Mouse (Mus musculus) G1E (cell line): ENCODE measurements at regions not wholly inside any gene's neighbourhood (a gene's known extent, or its start where the extent isn't known, plus 50 kb on each side); places are given as distances from the start of the nearest gene placed in this dataset.

ENCODE experiments used
- ATAC-seq: 2 replicates; pipeline ENCODE4 v1.8.0; 2016; ENCODE audit warnings: mild to moderate bottlenecking; ENCODE audit not compliant: insufficient number of reproducible peaks, poor library complexity, low FRiP score, severe bottlenecking; ENCODE audit errors: extremely low read depth
- DNase-seq: peaks from one replicate; pipeline ENCODE4 v3.0.0; 2012; ENCODE audit warnings: low spot score
- H3K27me3 ChIP-seq: 2 replicates; pipeline ENCODE4 v1.6.1; 2012; ENCODE audit warnings: mild to moderate bottlenecking, low read length, inconsistent platforms; ENCODE audit not compliant: insufficient read depth
- H3K36me3 ChIP-seq: replicated peaks from 2 replicates; pipeline ENCODE3; 2012; ENCODE audit warnings: mild to moderate bottlenecking, inconsistent platforms
- H3K4me1 ChIP-seq: 2 replicates; pipeline ENCODE4 v1.6.1; 2012; ENCODE audit warnings: low read depth, low read length, inconsistent platforms, mixed read lengths; ENCODE audit not compliant: insufficient read depth
- H3K4me3 ChIP-seq: 2 replicates; pipeline ENCODE4 v1.5.1; 2012; ENCODE audit warnings: low read depth, mild to moderate bottlenecking, inconsistent platforms, low read length, moderate library complexity, mixed read lengths
- H3K9me3 ChIP-seq: replicated peaks from 2 replicates; pipeline ENCODE4 v1.6.1; 2012; ENCODE audit warnings: inconsistent platforms
- CTCF ChIP-seq: IDR thresholded peaks from 2 replicates; pipeline ENCODE4 v1.5.1; 2012; ENCODE audit warnings: low read depth, low read length, inconsistent platforms, mixed read lengths
- GATA1 ChIP-seq: IDR thresholded peaks from 2 replicates; pipeline ENCODE4 v1.6.1; 2012; ENCODE audit warnings: borderline replicate concordance, low read length, inconsistent platforms, mixed read lengths
- GATA2 ChIP-seq: IDR thresholded peaks from 2 replicates; pipeline ENCODE4 v1.6.1; 2012; ENCODE audit warnings: low read depth, low read length, inconsistent platforms, borderline replicate concordance
- POLR2AphosphoS5 ChIP-seq: IDR thresholded peaks from 2 replicates; pipeline ENCODE4 v1.6.1; 2012; ENCODE audit warnings: low read depth, low read length, inconsistent platforms; ENCODE audit not compliant: insufficient replicate concordance
- TAL1 ChIP-seq: conservative IDR thresholded peaks from 2 replicates; pipeline ENCODE4 v1.6.1; 2012; ENCODE audit warnings: low read depth, low read length, inconsistent platforms, mixed read lengths

DNA sequence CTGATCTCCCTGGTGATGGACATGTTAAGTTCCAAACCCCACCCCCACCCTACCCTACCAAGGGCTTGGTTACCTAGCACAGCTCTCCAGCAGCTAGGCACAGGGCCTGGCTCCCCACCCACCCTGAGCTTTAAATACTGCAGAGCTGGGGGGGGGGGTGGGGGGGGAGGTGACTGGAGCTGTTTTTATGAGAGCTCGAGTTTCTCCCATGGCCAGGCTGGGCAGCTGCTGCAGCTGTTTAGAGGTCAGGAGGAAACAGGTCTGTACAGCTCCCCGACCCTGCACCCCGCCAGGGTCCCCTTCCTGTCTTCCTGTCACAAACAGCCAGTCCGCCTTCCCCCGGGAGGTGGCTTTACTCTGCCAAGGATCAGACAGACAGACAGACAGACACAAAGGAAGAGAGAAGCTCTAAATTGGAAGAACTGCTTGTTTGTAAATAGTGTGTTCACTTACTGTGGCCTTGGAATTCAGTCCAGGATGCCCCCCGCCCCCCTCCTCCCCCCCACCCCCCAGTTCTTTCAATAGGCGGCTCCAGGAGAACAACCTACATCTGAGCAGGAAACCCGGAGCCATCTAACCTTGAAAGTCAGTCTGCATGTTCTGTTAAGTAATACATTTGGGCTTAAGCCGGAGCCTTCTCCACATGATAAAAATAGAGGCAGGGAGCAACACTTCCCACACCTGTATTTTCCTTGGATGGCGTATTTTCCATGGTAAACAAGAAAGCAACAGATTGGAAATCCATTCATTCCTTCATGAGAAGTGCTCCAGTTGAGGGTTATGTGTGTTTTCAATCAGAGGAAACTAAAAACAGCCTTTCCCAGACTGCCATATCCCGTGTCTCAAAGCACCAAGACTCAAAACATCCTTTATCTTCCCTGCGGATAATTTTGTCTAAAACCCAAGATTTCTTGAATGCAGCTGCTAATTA, 67.8 kb upstream of the Hes1 start:
- no peak for ATAC-seq
- no peak overlapping the region for H3K4me3 ChIP-seq
- no peak for TF ChIP-seq TAL1
- TF ChIP-seq CTCF = no peak
- no peak for TF ChIP-seq GATA1
- no peak for TF ChIP-seq GATA2
- TF ChIP-seq POLR2AphosphoS5 = no peak
- H3K4me1 ChIP-seq = peaks cover 8% of the 10 kb centered on the region; the same call in 1 of the 2 replicates
- H3K9me3 ChIP-seq = no peaks in the 10 kb centered on the region
- H3K27me3 ChIP-seq = peaks cover 67% of the 10 kb centered on the region
- no peaks in the 10 kb centered on the region for H3K36me3 ChIP-seq
- DNase-seq = no peak

DNA sequence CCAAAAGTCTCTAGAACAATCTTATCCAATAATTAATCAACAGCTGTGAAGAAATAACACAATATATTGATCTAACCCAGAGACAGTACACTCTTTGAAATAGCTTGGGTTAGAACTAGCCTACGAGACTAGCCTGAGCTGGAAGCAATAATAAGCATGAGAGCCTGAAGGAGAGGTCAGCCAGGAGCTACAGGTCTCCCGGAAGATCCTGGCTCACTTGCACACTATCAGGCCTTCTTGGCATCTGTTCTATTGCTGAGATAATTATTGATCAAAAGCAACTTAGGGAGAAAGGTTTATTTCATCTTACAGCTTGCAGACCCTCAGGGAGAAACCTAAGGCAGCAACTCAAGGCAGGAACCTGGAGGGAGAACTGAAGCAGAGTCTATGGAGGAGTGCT, 64.0 kb upstream of the Hes1 start:
- no peaks in the 10 kb centered on the region for H3K9me3 ChIP-seq
- H3K4me1 ChIP-seq = peaks cover 16% of the 10 kb centered on the region; the same call in 1 of the 2 replicates
- no peak overlapping the region for H3K4me3 ChIP-seq
- no peak for TF ChIP-seq TAL1
- no peak for TF ChIP-seq GATA1
- no peak for TF ChIP-seq GATA2
- TF ChIP-seq POLR2AphosphoS5 = no peak
- no peak for TF ChIP-seq CTCF
- DNase-seq (no peak), ATAC-seq (no peak)
- no peaks in the 10 kb centered on the region for H3K36me3 ChIP-seq
- peaks cover 66% of the 10 kb centered on the region for H3K27me3 ChIP-seq

DNA sequence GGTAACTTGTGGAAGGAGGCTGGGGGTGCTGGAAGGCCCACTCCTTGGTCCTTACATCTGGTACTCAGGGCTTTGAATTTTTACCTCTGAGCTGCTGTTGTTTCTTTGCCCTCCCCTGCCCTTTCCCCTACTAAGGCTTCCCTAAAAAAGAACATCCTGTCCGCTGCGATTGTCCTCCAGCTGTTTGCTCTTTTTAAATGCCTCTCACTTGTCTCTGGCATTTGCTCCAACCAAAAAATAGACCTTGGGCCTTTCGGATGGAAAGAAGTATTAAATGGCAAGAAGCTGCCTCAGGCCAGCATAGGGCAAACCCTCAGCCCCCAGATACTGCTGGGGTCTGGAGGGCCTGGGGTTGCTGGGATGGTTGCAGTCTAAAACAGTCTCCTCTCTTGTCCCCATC, 59.1 kb upstream of the Hes1 start:
- TF ChIP-seq GATA1 (no peak), GATA2 (no peak), POLR2AphosphoS5 (no peak), CTCF (no peak), TAL1 (no peak)
- peaks cover 88% of the 10 kb centered on the region for H3K27me3 ChIP-seq

DNA sequence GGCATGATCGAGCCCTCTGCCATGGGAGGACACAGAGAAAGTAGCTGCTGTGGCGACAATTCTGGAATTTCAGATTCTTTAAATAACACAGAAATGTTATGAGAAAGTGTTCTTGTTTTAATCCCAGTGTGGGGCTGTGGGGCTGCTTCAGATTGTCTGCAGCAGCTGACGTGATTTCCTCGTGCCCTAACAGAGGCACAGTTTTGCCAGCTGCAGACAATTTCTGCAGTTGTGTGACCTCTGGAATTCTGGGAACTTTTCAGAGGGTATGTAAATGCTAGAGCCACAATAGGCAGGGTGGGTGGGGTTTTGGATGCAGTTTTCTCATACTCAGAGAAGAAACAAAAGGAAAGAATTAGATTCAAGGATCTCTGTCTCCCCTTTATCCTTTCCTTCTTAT, 57.4 kb upstream of the Hes1 start:
- H3K27me3 ChIP-seq = peaks cover 90% of the 10 kb centered on the region
- peaks cover 28% of the 10 kb centered on the region for H3K4me1 ChIP-seq
- no peak for ATAC-seq
- no peak overlapping the region for H3K4me3 ChIP-seq
- no peaks in the 10 kb centered on the region for H3K9me3 ChIP-seq
- DNase-seq = no peak
- TF ChIP-seq CTCF (no peak), GATA1 (no peak), TAL1 (no peak), POLR2AphosphoS5 (no peak), GATA2 (no peak)
- no peaks in the 10 kb centered on the region for H3K36me3 ChIP-seq

More for the DNA sequence above, 59.1 kb upstream of the Hes1 start:
- DNase-seq = no peak
- Histone ChIP-seq H3K9me3 (no peaks in the 10 kb centered on the region), H3K4me3 (no peak overlapping the region), H3K36me3 (no peaks in the 10 kb centered on the region), H3K4me1 (peaks cover 28% of the 10 kb centered on the region)
- no peak for ATAC-seq

DNA sequence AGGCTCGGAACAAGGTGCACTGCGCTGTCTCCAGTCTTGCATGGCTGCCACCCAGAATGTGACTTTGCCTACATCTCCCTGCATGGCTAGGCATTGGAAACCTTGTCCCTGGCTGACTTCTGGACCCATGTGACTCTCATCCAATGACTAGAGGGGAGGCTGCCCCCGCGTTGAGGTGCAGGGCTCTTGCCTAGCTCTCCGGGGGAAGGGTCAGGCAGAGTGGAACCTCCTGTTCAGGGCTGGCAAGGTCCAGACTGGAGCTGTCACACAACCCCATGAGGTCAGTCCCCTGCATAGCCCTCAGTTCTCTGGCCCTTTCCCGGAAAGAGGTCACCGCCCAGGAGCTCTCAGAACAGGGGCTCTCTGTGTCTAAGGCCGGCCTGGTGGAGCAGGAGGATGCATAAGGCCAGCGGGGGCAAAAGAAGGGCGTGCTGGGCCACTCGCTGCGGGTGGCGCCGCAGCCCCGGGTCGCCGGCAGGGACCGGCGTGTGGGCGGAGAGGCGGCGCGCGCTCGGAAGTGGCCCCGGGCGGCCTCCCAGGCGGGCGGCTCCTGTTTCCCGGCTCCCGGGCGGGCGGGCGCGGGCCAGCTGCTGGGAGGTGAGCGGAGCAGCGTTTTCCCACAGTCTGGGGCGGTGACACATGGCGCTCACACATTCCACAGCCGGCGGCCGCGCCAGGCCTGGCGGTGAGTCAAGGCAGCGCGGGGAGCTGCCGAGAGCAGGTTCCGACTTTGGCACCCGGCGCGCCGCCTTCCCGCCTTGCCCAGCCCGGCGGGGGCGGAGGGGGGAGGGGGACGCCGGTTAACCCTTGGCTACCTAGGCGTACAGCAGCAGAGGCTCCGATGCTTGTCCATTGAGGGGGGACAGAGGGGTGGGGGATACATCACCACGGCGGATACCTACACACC, 55.5 kb upstream of the Hes1 start:
- Histone ChIP-seq H3K27me3 (peaks cover 91% of the 10 kb centered on the region), H3K36me3 (no peaks in the 10 kb centered on the region), H3K4me1 (peaks cover 31% of the 10 kb centered on the region), H3K4me3 (peak overlapping the region; percentile 69), H3K9me3 (no peaks in the 10 kb centered on the region)
- TF ChIP-seq TAL1 = no peak
- no peak for TF ChIP-seq POLR2AphosphoS5
- TF ChIP-seq GATA2 = no peak
- TF ChIP-seq GATA1 = no peak
- TF ChIP-seq CTCF = no peak
- DNase-seq (peak; percentile 55), ATAC-seq (no peak)

- Histone ChIP-seq H3K27me3 (peaks cover 92% of the 10 kb centered on the region), H3K4me1 (peaks cover 34% of the 10 kb centered on the region), H3K36me3 (no peaks in the 10 kb centered on the region), H3K9me3 (no peaks in the 10 kb centered on the region), H3K4me3 (peak overlapping the region; percentile 69; the same call in 1 of the 2 replicates)
- TF ChIP-seq GATA1 (no peak), CTCF (no peak), TAL1 (no peak), GATA2 (no peak), POLR2AphosphoS5 (no peak)
- DNase-seq = peak; percentile 19
- ATAC-seq = no peak
These were observed 54.5 kb upstream of the Hes1 start for GRCm38 (mm10) chr16:30009521-30010186.
